Mouse (Mus musculus) cerebellum, adult (tissue): ENCODE data around the gene Gm49416.
A peak's percentile ranks its signal among the peaks of the same experiment; 100 is the strongest.
"Not testable (repeated sequence)": the region's sequence is repeated elsewhere in the genome, so short reads cannot be mapped to it uniquely, and the experiment has no call there.

ENCODE experiments used
- ATAC-seq: cut with Nextera tagmentation; 2 replicates; pipeline ENCODE4 v1.9.2; 2017; ENCODE audit warnings: mild to moderate bottlenecking, moderate library complexity, mixed read lengths; ENCODE audit not compliant: insufficient number of reproducible peaks, low FRiP score, low TSS enrichment

The Gm49416 gene

DNA sequence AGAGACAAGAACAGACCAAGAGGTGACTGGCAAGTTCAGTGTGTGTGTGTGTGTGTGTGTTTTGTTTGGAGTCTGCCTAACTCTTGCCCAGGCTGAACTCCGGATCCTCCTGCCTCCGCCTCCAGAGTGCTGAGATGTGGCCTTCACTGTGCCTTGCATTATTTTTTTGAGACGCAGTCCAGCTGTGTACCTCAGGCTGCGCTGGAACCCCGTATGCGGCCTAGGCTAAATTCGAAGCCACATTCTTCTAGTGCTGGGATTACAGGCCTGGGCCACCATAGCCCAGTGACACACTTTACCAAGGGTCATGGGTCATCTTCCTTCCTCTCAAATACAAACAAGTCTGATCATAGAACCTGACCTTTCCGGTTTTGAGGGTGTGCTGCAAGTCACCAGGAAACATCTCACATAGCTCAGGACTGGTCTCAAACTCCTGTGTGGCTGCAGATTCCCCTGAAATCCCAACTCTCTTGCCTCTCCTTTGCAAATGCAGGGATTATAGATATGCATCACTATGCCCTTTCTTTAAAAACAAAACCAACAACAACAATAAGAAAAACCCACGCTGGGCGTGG, 16.4 kb upstream of the Gm49416 start:
- ATAC-seq = no peak

DNA sequence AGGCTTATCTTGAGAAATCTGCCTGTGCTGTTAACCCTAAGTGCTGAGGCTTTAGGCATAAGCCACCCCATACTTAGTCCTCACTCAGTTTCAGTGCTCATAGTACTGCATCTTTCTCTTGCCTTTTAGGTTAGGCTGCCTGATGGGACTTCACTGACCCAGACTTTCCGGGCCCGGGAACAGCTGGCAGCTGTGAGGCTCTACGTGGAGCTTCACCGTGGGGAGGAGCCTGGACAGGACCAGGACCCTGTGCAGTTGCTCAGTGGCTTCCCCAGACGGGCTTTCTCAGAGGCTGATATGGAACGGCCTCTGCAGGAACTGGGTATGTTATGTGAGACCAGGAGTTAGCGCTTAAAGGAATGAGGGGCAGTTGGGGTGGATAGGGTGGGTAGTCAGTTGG, 13.7 kb upstream of the Gm49416 start:
- no peak for ATAC-seq

DNA sequence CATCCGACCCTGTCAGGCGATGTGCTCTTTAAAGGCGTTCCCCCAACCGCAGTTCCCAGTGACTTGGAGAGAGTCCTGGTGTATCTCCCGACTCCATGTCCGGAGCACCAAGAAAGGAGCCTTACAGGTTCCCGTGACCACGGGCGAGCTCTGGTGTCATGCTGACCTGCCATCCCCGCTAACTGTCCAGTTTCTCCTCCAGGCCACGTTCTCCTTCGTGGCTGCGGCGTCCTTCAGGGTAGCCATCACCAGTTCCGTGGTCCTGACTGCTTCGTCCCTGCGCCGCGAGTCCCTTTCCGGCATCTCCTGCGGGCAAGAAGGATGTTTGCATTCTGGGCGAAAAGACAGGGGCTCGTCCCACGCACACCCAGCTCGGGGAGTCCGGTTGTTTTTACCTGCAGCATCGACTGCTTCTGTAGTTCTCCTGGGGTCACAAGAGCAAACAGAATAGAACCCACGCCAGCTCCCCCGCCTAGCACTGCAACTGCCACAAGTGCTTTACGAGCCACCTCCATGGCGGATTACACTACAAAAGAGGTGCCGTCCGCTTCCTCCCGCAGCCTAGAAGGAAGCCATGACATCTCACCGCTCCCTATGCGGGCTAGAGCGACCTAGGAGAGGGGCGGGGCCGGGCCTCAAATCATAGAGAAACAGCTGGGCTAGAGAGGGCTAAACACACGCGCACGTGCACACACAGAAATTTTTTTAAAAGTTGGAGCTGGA, 8.3 kb upstream of the Gm49416 start, which contains the start of gene Uqcc3:
Uqcc3 (minus strand) TSS at position 613 of the 723 bp plus-strand sequence.
- ATAC-seq = peak; percentile 82

DNA sequence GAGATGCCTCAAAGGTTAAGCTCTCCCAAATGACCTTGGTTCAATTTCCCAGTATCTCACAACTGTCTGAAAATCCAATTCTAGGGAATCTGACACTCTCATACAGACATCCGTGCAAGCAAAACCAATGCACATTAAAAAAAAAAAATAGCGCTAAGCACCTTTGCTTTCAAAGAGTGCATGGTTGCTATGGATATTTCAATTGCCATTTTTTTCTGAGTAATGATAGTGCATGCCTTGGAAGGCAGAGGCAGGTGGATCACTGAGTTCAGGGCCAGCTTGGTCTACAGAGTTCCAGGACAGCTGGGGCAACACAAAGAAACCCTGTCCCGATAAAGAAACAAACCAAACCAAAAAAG, 7.7 kb upstream of the Gm49416 start:
- no peak for ATAC-seq

DNA sequence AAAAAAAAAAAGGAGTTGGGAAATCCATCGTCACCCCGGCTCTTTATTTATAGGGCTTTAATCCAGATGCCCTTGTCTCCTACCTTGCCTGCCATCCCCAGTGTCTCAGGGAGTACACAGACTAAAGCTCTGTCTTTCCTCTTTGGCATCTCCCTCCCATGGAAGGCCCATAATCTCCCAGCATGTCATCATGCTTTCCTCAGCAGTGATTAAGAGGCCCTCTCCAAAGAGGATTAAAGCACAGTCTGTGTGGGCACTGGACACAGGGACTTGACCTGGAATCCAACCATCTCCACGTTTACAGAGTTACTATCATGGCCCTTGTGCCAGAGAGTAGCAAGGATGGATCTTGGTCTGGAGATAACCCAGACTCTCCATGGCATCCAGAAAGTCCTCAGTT, 5.1 kb upstream of the Gm49416 start, which contains the start of the genes Lbhd1 and Gm49403:
Lbhd1 (plus strand) TSS at position 117 of the 400 bp plus-strand sequence.
Gm49403 (plus strand) TSS at position 315 of the 400 bp plus-strand sequence.
- no peak for ATAC-seq

- ATAC-seq = no peak
These were observed 1.7 kb upstream of the Gm49416 start for GRCm38 (mm10) chr19:8886916-8887584.

DNA sequence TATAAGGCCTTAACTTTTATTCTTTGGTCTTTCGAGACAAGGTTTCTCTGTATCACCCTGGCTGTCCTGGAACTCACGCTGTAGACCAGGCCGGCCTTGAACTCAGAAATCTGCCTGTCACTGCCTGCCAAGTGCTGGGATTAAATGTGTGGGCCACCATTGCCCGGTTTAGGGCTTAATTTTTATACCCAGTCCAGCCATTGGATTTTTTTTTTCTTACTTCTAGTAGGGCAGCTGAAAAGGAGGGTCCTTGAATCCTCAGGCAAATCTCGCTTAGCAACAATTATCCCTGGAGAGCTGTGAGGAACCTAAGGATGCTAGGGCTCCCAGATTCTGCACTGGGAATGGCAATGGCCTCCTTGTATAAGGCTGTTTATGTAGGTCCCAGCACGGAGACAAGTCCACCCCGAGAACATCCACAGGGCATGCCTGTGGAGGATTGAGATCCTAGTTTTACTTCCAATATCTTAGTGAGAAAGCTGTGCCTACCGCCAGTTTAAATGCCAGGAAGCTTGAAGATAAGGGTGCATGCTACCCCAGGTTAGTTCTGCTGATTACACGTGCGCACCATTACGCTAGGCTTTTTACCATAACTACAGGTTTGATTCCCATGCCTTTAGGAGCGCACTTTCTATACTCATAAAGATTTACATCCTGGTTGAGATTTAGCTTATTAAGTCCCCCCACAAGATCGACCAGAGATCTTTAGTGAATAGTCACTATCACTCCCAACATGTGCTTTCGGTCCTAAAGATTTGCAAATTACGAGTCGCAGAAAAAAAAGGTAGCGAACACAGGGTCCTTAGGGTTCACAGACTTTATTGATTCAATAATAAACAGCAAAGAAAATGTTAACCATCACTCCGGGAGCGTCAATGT, 902 bp upstream of the Gm49416 start:
- no peak for ATAC-seq

- ATAC-seq = peak; percentile 47; the same call in 1 of the 2 replicates
These were observed 4.4 kb downstream of the Gm49416 start, which contains the start of gene Ints5 for GRCm38 (mm10) chr19:8892829-8893766. TSS of gene Ints5 (plus strand) at chr19:8893005.

DNA sequence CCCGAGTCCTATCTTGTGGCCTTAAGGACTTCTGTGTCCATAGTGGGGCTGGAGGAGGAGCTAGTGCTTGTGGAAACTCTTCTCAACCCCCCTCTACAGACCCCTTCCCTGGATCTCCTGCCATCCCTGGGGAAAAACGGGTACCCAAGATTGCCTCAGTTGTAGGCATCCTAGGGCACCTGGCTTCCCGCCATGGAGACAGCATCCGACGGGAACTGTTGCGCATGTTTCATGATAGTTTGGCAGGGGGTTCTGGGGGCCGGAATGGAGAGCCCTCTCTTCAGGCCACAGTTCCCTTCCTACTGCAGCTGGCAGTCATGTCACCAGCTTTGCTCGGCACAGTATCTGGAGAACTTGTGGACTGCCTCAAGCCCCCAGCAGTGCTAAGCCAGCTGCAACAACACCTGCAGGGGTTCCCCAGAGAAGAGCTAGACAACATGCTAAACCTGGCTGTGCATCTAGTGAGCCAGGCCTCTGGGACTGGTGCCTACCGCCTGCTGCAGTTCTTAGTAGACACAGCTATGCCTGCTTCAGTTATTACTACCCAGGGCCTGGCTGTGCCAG, 6.8 kb downstream of the Gm49416 start:
- no peak for ATAC-seq

- not testable (repeated sequence) for ATAC-seq
These were observed 7.5 kb downstream of the Gm49416 start for GRCm38 (mm10) chr19:8896231-8896630.

DNA sequence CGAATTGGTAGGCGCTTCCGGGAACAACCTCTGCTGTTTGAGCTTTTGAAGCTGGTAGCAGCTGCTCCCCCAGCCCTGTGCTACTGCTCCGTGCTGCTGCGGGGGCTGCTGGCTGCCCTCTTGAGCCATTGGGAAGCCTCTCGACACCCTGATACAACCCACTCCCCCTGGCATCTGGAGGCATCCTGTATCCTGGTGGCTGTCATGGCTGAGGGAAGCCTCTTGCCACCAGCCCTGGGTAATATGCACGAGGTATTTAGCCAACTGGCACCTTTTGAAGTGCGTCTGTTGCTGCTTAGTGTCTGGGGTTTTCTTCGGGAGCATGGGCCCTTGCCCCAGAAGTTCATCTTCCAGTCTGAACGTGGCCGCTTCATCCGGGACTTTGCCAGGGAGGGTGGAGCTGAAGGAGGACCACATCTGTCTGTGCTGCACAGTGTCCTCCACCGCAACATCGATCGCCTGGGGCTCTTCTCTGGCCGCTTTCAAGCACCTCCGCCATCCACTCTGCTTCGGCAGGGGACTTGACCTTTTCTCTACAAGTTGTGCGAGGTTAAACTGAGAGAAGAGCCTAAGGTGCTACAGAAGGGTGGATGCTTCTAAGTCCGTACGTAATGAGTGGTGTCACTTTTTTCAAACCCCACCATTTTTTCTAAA, 8.6 kb downstream of the Gm49416 start:
- ATAC-seq = peak; percentile 6; the same call in 1 of the 2 replicates

- ATAC-seq = peak; percentile 97
These were observed 9.3 kb downstream of the Gm49416 start, which contains the start of gene Ganab for GRCm38 (mm10) chr19:8897865-8898495. TSS of gene Ganab (plus strand) at chr19:8898071.

DNA sequence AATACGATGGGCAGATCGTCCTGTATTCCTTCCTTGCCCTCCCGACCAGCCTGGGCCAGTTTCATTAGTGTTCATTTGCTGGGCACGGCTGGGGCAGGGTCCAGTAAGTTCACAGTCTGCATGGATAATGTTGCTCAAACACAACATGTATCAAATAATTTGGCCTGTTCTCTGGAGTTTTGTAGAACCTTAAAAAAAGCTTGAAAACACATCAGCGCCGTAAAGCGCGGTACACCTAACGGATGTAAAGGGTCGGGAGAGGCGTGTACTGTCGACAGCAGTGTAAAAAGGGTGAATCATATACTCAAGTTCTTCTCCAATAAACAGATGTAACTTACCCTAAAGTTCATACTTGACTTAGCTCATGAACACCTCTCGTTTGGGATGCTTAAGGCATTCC, 9.8 kb downstream of the Gm49416 start:
- no peak for ATAC-seq

DNA sequence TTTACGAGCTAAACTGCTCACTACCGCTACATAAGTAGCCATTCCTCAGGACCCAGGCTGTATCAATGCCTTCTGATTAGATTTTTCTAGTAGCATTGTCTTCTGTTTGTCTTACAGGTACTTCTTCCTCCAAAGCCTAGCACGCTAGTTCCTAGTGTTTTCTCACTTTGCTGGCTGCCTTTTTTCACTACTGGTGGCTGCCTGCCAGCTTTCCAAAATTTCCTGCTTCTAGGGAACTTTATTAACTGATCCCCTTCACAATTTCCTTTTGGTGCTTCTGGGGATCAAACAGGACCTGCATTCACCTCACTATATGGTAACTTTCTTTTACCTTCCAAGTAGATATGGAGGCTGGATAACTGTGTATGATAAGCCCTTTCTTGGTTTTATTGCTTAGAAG, 10.4 kb downstream of the Gm49416 start:
- ATAC-seq = no peak

DNA sequence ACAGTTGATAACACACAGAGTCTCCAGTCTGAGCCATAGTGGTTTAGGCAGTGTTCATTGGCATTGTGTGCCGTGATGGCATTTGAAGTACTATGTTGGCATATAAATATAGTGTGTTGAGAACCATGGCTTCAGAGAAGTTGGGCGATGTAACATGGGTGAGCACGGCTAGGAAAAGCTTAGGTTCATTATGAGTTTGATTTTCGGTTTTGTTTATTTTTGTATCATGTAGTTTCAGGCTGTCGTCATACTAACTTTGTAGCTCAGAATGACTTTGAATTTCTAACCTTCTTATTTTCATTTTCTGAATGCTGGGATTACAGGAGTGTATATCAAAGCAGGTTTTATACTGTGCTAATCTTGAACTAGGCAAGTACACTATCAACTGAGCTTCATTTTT, 14.7 kb downstream of the Gm49416 start:
- no peak for ATAC-seq

DNA sequence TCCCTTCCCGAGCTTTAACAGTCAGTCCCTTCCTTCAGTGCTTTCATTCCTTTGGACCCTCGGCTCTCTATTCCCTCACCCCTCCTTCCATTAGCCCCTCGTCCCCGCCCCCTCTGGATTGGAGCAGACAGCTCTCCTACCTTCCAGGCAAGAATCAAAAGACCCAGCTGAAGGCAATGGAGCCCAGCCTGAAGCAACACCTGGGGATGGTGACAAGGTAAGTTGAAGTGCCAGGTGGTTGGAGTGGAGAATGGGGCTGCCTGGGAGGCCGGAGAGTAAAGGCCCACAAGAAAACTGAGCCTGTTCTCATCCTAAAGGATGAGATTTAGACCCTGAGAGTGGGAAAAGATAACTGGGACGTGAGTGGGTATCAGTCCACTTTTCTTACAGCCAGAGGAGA, 19.8 kb downstream of the Gm49416 start:
- ATAC-seq = no peak

GRCm38 (mm10) chr19:8911810-8912209, 23.1 kb downstream of the Gm49416 start:
- ATAC-seq = no peak

GRCm38 (mm10) chr19:8914212-8914611, 25.5 kb downstream of the Gm49416 start:
- no peak for ATAC-seq
